Mouse (Mus musculus): ENCODE measurements around the gene Tmem254c. TPM values are rescaled to one million over a fixed set of nuclear protein-coding genes. Genes with fewer than 3 reads are reported as not detected.
"Not testable (repeated sequence)": the region's sequence is repeated elsewhere in the genome, so short reads cannot be mapped to it uniquely, and the experiment has no call there.

Gene Tmem254c
- polyA plus RNA-seq, 1 experiment from 2014 or later, result 13.1 TPM

- not testable (repeated sequence) for H3K4me2 ChIP-seq; H3K4me1 ChIP-seq; H3K4me3 ChIP-seq; ATAC-seq; H3K27me3 ChIP-seq; H3K36me3 ChIP-seq (ENCODE audit: poor library complexity, severe bottlenecking); H3K27ac ChIP-seq; H3K9me3 ChIP-seq (replicated peaks); H3K9ac ChIP-seq
- no CpG with 5 or more reads among the region's 6 CpGs for WGBS
These were observed 31.7 kb downstream of the Tmem254c start for GRCm38 (mm10) chr14:26035439-26035838.

DNA sequence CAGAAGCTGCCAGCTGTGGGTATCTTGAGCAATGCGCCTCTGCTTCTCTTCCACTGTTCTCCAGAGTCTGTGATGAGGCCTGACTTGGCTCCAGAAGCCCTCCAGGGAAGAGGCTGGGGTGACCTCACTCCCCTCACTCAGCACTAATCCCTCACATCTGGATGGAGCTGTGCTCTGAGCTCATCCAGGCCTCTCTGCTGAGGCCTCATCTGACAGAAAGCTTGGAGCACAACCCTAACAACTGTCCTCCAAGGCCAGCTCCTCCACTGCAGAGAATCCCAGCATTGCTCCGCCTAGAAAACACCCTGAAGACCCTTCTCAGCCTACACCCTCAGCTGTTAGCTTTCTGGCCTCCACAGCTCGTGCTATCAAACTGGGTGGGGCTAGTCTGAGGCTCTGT, 32.8 kb downstream of the Tmem254c start:
- H3K27me3 ChIP-seq; ATAC-seq; H3K9me3 ChIP-seq (replicated peaks); H3K36me3 ChIP-seq (ENCODE audit: poor library complexity, severe bottlenecking); H3K4me3 ChIP-seq; H3K27ac ChIP-seq; H3K9ac ChIP-seq; H3K4me2 ChIP-seq; H3K4me1 ChIP-seq: not testable (repeated sequence)
- WGBS, result no CpG with 5 or more reads among the region's 3 CpGs

DNA sequence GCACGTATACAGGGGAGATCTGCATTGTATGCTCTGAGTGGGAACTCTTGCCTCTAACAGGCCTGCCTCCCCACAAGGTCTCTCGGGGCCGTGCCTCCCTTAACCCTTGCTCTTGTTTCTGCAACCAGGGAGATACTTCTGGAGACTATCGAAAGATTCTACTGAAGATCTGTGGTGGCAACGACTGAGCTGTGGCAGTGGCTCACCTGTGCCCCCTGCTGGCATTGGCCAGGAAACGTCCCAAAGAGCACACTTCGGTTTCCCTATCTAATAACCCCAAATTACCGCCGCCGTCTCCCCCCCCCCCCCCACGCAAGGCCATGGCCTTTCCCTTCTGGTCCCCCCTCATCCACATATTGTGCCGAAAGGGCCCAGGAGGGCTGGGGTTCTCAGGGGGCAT, 41.5 kb downstream of the Tmem254c start:
- WGBS, result no CpG with 5 or more reads among the region's 12 CpGs
- H3K27ac ChIP-seq; H3K4me2 ChIP-seq; H3K9me3 ChIP-seq (replicated peaks); H3K36me3 ChIP-seq (ENCODE audit: poor library complexity, severe bottlenecking); H3K4me1 ChIP-seq; H3K27me3 ChIP-seq; ATAC-seq; H3K9ac ChIP-seq; H3K4me3 ChIP-seq: not testable (repeated sequence)

- H3K4me3 ChIP-seq; H3K4me1 ChIP-seq; ATAC-seq; H3K27ac ChIP-seq; H3K27me3 ChIP-seq; H3K36me3 ChIP-seq (ENCODE audit: poor library complexity, severe bottlenecking); H3K9me3 ChIP-seq (replicated peaks); H3K4me2 ChIP-seq; H3K9ac ChIP-seq: not testable (repeated sequence)
- WGBS, result no CpG with 5 or more reads among the region's 6 CpGs
These were observed 44.3 kb downstream of the Tmem254c start for GRCm38 (mm10) chr14:26022831-26023230.

GRCm38 (mm10) chr14:26021555-26021954, 45.6 kb downstream of the Tmem254c start:
- WGBS, result no CpG with 5 or more reads among the region's 9 CpGs
- not testable (repeated sequence) for H3K27me3 ChIP-seq; H3K27ac ChIP-seq; H3K9ac ChIP-seq; H3K4me1 ChIP-seq; H3K9me3 ChIP-seq (replicated peaks); H3K4me2 ChIP-seq; H3K36me3 ChIP-seq (ENCODE audit: poor library complexity, severe bottlenecking); H3K4me3 ChIP-seq; ATAC-seq

DNA sequence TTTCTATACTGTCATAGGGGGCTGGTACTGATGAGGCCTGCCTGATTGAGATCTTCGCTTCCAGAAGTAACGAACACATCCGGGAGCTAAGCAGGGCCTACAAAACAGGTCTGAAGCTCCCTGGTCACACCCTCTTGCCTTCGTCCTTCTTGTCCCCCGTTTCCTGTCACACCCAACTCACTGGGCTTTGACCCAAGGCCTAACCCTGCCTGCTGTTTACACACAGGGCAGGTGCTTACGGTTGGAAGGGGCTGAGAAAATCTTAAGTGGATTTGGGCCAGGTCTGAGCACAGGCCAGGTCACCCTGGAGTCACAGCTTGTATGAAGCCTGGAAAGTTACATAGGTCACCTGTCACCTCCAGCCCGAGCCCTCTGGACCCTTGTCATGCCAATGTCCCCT, 50.7 kb downstream of the Tmem254c start:
- WGBS, result no CpG with 5 or more reads among the region's 7 CpGs
- not testable (repeated sequence) for H3K27ac ChIP-seq; H3K9me3 ChIP-seq (replicated peaks)

More for the DNA sequence above, 50.7 kb downstream of the Tmem254c start:
- ATAC-seq; H3K4me1 ChIP-seq; H3K4me2 ChIP-seq; H3K9ac ChIP-seq; H3K27me3 ChIP-seq; H3K4me3 ChIP-seq; H3K36me3 ChIP-seq (ENCODE audit: poor library complexity, severe bottlenecking): not testable (repeated sequence)

Other genes starting within 250 kb of the Tmem254c start
- gene Anxa11, start 225.2 kb downstream of the Tmem254c start, polyA plus RNA-seq (2015; fragmentation: Nextera tagmentation; extraction: Ambion mirVana), result 1.8 and 2.1 TPM in 2 replicates
- not detected in 2 replicates for gene Plac9a, start 164.3 kb downstream of the Tmem254c start, polyA plus RNA-seq (2015; fragmentation: Nextera tagmentation; extraction: Ambion mirVana)
- 2.5 and 3.4 TPM in 2 replicates for gene Tmem254a, start 139.7 kb downstream of the Tmem254c start, polyA plus RNA-seq (2015; fragmentation: Nextera tagmentation; extraction: Ambion mirVana)
- gene Cphx1, start 129.1 kb downstream of the Tmem254c start, polyA plus RNA-seq (2015; fragmentation: Nextera tagmentation; extraction: Ambion mirVana), result not detected in 2 replicates
- 3.5 and 4.1 TPM in 2 replicates for gene Duxbl1, start 88.8 kb downstream of the Tmem254c start, polyA plus RNA-seq (2015; fragmentation: Nextera tagmentation; extraction: Ambion mirVana)
- gene Gm9780, start 24.6 kb downstream of the Tmem254c start, polyA plus RNA-seq (2015; fragmentation: Nextera tagmentation; extraction: Ambion mirVana), result 4.4 and 4.6 TPM in 2 replicates
- gene Cphx2, start 14.2 kb upstream of the Tmem254c start, polyA plus RNA-seq (2015; fragmentation: Nextera tagmentation; extraction: Ambion mirVana), result not detected in 2 replicates
- not detected in 2 replicates for gene Cphx3, start 14.9 kb upstream of the Tmem254c start, polyA plus RNA-seq (2015; fragmentation: Nextera tagmentation; extraction: Ambion mirVana)
- gene Duxbl2, start 51.0 kb upstream of the Tmem254c start, polyA plus RNA-seq (2015; fragmentation: Nextera tagmentation; extraction: Ambion mirVana), result 0.45 TPM in 1 of 2 replicates, not detected in the other
- gene Plac9b, start 115.1 kb upstream of the Tmem254c start, polyA plus RNA-seq (2015; fragmentation: Nextera tagmentation; extraction: Ambion mirVana), result 1.6 and 2.3 TPM in 2 replicates
- 14.4 and 17.2 TPM in 2 replicates for gene Tmem254b, start 139.7 kb upstream of the Tmem254c start, polyA plus RNA-seq (2015; fragmentation: Nextera tagmentation; extraction: Ambion mirVana)
- 4.6 and 4.7 TPM in 2 replicates for gene Duxbl3, start 190.6 kb upstream of the Tmem254c start, polyA plus RNA-seq (2015; fragmentation: Nextera tagmentation; extraction: Ambion mirVana)